Mouse (Mus musculus) ES-CJ7 (cell line): ENCODE measurements around the gene Atg4d.
"Not testable (repeated sequence)": the region's sequence is repeated elsewhere in the genome, so short reads cannot be mapped to it uniquely, and the experiment has no call there.

Experiments used
- DNase-seq: peaks from one replicate; pipeline ENCODE4 v3.0.0; 2011; ENCODE audit warnings: low read depth, low spot score

Gene Atg4d

GRCm38 (mm10) chr9:21265000-21265561 lies at the start of gene Atg4d:
Gene Atg4d, plus strand, starts transcription at chr9:21265293.
- peak; percentile 99 for DNase-seq

- DNase-seq, result peak; percentile 36
These were observed 48.8 kb upstream of the Atg4d start for GRCm38 (mm10) chr9:21216050-21216841.

- DNase-seq, result peak; percentile 83
These were observed 45.3 kb upstream of the Atg4d start for GRCm38 (mm10) chr9:21219820-21220219.

- DNase-seq, result peak; percentile 96
These were observed 44.4 kb upstream of the Atg4d start for GRCm38 (mm10) chr9:21220490-21221382.

- peak; percentile 94 for DNase-seq
These were observed 43.6 kb upstream of the Atg4d start for GRCm38 (mm10) chr9:21221383-21221929.

- not testable (repeated sequence) for DNase-seq
These were observed 41.6 kb upstream of the Atg4d start for GRCm38 (mm10) chr9:21223490-21223889.

GRCm38 (mm10) chr9:21223906-21224305 lies 41.2 kb upstream of the Atg4d start:
- peak; percentile 96 for DNase-seq

- DNase-seq, result peak; percentile 54
These were observed 40.3 kb upstream of the Atg4d start for GRCm38 (mm10) chr9:21224576-21225414.

GRCm38 (mm10) chr9:21225415-21225758 lies 39.7 kb upstream of the Atg4d start:
- no peak for DNase-seq

- DNase-seq, result peak; percentile 87
These were observed 37.8 kb upstream of the Atg4d start for GRCm38 (mm10) chr9:21227342-21227741.

- no peak for DNase-seq
These were observed 33.5 kb upstream of the Atg4d start for GRCm38 (mm10) chr9:21231551-21231950.

GRCm38 (mm10) chr9:21232867-21233266 lies 32.2 kb upstream of the Atg4d start:
- no peak for DNase-seq

GRCm38 (mm10) chr9:21233366-21233765 lies 31.7 kb upstream of the Atg4d start:
- no peak for DNase-seq

GRCm38 (mm10) chr9:21233805-21234204 lies 31.3 kb upstream of the Atg4d start:
- no peak for DNase-seq

GRCm38 (mm10) chr9:21235341-21235740 lies 29.8 kb upstream of the Atg4d start:
- DNase-seq, result no peak

GRCm38 (mm10) chr9:21236991-21237367 lies 28.1 kb upstream of the Atg4d start:
- no peak for DNase-seq

GRCm38 (mm10) chr9:21237368-21238003 lies 27.6 kb upstream of the Atg4d start:
- peak; percentile 71 for DNase-seq

- DNase-seq, result no peak
These were observed 26.9 kb upstream of the Atg4d start for GRCm38 (mm10) chr9:21238004-21238732.

GRCm38 (mm10) chr9:21238733-21239464 lies 26.2 kb upstream of the Atg4d start, which contains the start of gene Keap1:
Gene Keap1, minus strand, starts transcription at chr9:21239361.
- DNase-seq, result peak; percentile 66
